Mouse (Mus musculus) CD4-positive, CD25-positive, alpha-beta regulatory T cell, adult 9 weeks (primary cell): ENCODE results near the gene Mfap1b. TPM values are rescaled to one million over a fixed set of nuclear protein-coding genes. Genes with fewer than 3 reads are reported as not detected.

Source experiments
- polyA plus RNA-seq: library from polyadenylated mRNA; unstranded; fragments of 100-300 nt; shearing (Covaris generic); gene quantifications from one replicate; pipeline ENCODE4 v1.2.1, GENCODE M21; 2017

Gene Mfap1b
- polyA plus RNA-seq = 115 TPM

DNA sequence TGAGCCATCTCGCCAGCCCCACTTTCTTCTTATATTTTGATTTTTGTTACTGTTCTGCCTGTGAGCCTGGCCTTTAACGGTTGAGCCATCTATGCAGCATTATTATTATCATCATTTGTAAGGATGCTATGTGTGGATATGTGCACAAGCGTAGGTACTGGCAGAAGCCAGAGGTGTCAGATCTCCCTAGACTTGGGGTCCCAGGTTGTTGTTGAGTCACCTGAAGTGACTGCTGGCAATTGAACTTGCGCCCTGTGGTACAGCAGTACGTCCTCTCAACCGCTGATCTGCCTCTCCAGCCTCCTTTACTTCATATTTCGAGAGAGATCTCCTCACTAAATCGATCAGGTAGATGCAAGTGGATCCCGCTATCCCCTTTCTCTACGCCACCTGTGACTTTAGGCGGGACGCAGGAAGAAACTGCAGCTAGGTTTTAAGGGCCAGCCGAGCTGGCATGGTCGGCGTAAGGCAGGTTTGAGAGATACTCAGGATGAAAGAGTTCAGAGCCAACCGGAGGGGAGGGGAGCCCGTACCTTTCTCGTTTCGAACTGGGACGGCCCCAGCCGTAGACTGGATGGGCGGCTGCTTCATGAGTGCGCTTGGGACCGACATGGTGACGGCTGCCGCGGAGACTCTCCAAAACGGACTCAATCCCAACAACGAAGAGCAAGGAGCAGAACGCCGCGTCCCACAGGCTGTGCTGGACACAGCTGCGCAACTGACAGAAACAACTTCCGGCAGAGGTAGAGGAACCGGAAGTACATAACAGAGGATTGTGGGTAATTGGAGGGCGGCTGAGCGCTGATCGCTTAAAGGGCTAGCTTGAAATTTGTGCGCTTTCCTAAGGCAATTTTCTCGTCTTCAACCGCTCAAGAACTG, at the start of gene Mfap1b:
Mfap1b (minus strand) TSS at position 767 of the 879 bp plus-strand sequence.

DNA sequence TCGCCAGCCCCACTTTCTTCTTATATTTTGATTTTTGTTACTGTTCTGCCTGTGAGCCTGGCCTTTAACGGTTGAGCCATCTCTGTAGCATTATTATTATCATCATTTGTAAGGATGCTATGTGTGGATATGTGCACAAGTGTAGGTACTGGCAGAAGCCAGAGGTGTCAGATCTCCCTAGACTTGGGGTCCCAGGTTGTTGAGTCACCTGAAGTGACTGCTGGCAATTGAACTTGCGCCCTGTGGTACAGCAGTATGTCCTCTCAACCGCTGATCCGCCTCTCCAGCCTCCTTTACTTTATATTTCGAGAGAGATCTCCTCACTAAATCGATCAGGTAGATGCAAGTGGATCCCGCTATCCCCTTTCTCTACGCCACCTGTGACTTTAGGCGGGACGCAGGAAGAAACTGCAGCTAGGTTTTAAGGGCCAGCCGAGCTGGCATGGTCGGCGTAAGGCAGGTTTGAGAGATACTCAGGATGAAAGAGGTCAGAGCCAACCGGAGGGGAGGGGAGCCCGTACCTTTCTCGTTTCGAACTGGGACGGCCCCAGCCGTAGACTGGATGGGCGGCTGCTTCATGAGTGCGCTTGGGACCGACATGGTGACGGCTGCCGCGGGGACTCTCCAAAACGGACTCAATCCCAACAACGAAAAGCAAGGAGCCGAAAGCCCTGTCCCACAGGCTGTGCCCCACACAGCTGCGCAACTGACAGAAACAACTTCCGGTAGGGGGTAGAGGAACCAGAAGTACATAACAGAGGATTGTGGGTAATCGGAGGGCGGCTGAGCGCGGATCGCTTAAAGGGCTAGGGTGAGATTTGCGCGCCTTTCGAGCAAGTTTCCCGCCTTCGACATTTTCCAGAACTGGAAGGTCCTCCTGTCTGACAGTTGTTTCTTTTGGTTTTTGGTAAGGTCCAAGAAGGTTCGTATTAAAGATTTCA, 32.3 kb upstream of the Mfap1b start, which contains the start of the genes Mfap1a and Wdr76:
Mfap1a (minus strand) TSS at position 724 of the 941 bp plus-strand sequence.
Wdr76 (plus strand) TSS at position 782 of the 941 bp plus-strand sequence.

DNA sequence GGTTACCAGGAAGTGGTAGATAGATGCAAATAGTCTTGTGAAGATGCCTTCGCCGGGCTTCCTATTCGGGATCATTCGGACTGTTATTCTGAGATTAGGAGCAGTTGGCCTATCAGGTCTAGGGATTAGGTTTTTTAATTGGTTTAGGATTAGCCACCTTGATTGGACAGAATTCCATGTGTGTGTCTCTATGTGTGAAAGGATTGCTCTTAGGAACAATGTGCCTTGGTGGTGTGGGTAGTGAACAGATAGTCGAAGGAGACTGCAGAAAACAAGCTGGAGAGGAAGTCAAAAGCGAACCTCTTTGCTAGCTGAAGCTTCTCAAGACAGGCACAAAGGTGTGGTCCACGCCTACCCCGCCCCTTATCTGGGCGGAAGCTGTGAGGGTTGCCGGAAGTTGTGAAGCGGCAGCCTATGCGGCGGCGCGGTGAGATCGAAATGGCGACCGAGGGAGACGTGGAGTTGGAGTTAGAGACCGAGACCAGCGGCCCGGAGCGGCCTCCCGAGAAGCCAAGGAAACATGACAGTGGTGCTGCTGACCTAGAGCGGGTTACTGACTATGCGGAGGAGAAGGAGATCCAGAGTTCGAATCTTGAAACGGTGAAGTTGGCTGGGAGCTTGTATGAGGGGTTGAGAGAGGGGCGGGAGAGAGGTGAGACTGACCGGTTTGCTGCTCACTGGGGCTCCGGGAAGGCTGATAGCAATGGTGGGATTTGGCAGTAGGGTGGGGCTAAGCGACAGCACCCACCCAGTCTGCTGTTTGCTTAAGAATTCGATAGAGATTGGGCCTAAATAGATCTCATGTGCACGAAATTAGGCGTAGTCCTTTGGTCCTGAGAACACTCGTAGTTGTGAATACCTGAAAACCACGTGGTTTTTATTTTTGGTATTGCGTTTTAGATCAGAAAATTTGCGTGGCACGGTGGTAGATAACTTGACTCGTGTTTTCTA, 16.9 kb downstream of the Mfap1b start, which contains the start of gene Serinc4:
Serinc4 (minus strand) TSS at position 90 of the 951 bp plus-strand sequence.

DNA sequence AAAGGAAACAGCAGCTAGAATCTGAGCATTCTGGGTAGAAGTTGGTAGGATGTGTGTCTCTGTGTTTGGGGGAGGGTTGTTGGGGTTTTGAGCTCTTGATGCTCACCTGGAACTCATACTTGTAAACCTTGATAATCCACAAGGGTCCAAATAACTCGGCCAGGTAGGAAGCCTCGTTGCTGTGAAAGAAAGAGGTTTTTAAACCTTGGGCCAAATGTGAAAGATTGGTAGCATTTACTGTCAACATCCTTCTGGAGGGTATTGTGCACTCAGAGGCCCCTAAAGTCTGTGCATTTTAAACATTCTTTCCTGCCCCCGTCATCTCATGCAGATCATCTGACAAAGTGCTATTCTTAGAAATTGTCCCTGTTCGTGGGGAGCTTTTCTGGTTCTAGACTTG, 20.9 kb downstream of the Mfap1b start, which contains the start of gene Hypk:
Hypk (plus strand) TSS at position 301 of the 400 bp plus-strand sequence.

DNA sequence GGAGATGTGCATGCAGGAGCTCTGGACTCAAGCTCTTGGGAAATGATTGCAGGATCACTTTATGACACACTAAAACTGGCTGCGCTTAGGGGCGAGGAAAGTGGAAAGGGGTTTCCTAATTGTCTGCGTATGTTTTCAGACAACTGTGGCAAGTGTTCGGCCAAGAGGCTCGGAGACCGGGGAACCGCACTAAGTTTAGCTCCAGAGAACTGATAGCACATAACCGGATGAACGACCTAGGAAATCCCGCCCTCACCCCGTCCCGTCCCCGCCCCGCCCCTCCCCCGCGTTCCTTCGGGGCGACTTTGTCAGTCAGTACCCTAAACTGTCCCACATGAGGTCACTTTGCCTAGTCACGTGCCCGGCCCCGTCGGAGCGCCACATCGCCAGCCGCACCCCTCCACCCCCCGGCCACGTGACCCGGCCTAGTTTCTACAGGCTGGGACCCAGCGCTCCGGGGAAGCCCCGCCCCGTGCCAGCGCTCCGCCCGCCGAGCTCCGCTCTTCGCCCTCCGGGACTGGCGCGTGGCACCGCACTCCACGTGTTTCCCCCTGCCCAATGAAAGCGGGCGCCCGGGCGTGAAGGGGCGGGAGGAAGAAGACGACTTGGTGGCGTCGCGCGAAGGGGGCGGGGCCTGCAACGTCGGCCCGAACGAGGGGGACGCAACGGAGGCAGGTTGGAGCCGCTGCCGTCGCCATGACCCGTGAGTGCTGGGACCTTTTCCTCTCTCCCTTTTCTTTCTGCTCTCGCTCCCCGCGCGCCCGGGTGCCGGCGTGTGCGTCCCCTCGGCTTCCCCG, 24.9 kb downstream of the Mfap1b start, which contains the start of gene Serf2:
Serf2 (plus strand) TSS at position 457 of the 797 bp plus-strand sequence.

DNA sequence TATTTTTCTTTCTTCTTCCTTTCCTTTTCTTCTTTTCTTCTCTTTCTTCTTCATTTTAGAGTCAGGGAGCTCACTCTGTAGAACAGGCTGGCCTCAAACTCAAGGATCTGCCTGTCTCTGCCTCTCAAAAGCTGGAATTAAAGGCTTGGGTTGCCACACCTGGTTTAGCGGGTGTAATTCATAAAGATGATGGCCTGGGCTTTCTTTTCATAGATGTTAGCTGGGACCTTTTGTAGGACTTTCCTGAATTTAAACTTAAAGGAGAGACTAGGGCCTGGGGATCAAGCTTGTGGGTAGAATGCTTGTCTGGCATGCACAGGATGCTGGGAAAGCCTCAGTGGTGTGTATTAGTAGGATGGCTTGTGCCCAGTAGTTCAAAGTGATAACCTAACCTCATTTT, 29.7 kb downstream of the Mfap1b start, which contains the start of gene Ell3:
Ell3 (minus strand) TSS at position 101 of the 400 bp plus-strand sequence.

DNA sequence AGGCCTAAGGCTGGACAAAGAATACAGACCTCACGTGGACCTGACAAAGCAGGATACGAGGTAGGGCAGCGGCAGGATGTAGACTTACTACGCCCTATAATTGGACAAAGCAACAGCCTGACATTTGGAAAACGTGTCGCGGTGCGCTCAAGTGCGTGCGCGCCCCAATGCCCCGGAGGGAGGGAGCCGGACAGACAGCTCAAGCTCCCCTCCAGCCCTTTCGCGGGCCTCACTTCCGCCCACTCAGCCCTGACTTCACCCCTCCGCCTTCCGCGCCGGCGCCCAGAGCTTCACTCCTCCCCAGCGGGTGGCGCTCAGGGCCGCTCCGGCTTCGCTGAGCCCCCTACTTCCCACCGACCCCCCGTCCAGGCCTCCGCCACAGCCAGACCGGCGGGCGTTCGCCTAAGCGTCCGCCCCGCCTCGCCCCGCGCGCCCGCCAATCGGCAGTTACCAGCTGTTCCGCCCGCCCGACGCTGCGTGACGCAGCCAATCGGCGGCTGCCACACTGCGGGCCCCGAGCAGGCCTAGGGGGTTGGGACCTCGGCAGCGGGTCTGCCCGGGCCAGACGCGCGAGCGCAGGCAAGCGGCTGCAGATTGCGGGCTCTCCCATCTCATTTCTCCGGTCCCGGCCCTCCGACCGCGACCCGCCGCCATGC, 60.4 kb downstream of the Mfap1b start, which contains the start of the genes Pdia3 and Catsper2:
Pdia3 (plus strand) TSS at position 389 of the 656 bp plus-strand sequence.
Catsper2 (minus strand) TSS at position 406 of the 656 bp plus-strand sequence.

Other genes with a start within 250 kb of the Mfap1b start
- gene Trp53bp1, start 202.7 kb downstream of the Mfap1b start, polyA plus RNA-seq = 79.0 TPM
- 0.06 TPM for gene Map1a, start 184.5 kb downstream of the Mfap1b start, polyA plus RNA-seq
- gene Ppip5k1, start 118.7 kb downstream of the Mfap1b start, polyA plus RNA-seq = 12.6 TPM
- gene Ckmt1, start 116.4 kb downstream of the Mfap1b start, polyA plus RNA-seq = not detected
- gene Strc, start 86.9 kb downstream of the Mfap1b start, polyA plus RNA-seq = 0.42 TPM
- gene Pdia3, start 60.3 kb downstream of the Mfap1b start, polyA plus RNA-seq = 309 TPM
- 2.6 TPM for gene Catsper2, start 60.3 kb downstream of the Mfap1b start, polyA plus RNA-seq
- 0.65 TPM for gene Ell3, start 29.8 kb downstream of the Mfap1b start, polyA plus RNA-seq
- gene Serf2, start 24.9 kb downstream of the Mfap1b start, polyA plus RNA-seq = 626 TPM
- gene Hypk, start 20.8 kb downstream of the Mfap1b start, polyA plus RNA-seq = 156 TPM
- gene Serinc4, start 17.3 kb downstream of the Mfap1b start, polyA plus RNA-seq = 0.36 TPM
- gene Mfap1a, start 32.6 kb upstream of the Mfap1b start, polyA plus RNA-seq = 37.0 TPM
- 6.9 TPM for gene Wdr76, start 32.7 kb upstream of the Mfap1b start, polyA plus RNA-seq